Comparison of ENCODE assay signal across 8 mouse cellular contexts in genomic region chr15:98107703-98108296, GRCm38 (mm10). TPM values are rescaled to one million over a fixed set of nuclear protein-coding genes. Genes with fewer than 3 reads are reported as not detected.
DNase-seq lines count a peak whose midpoint lies in the region; ATAC-seq and TF ChIP-seq lines count a peak whose summit lies in the region.

No protein-coding gene starts in this region.

- peak; percentile 31 for DNase-seq in cerebellum, adult 9-11 months
- DNase-seq in cerebellum, adult 9-10 months: no peak
- no peak for DNase-seq in left cerebral cortex, postnatal 4 days
- no peak for DNase-seq in retina, embryonic 14.5 days (ENCODE audit: low spot score)
- no peak for DNase-seq in kidney, postnatal 4 days

- peak overlapping the region; percentile 79 for H3K27ac ChIP-seq in forebrain, embryonic 13.5 days
- H3K27ac ChIP-seq in liver, embryonic 15.5 days (replicated peaks): peak overlapping the region; percentile 74

- no peak overlapping the region for H3ac ChIP-seq in C2C12 (ENCODE audit: control insufficient read depth, insufficient read length, low read depth)

- H3K79me3 ChIP-seq in C2C12 (ENCODE audit: low read depth): no peaks in the 10 kb centered on the region

- intact Hi-C loops in left cerebral cortex, postnatal 4 days (cut with DNase I): no loop called here

- peak overlapping the region; percentile 73 for H3K4me2 ChIP-seq in forebrain, embryonic 13.5 days
- peak overlapping the region; percentile 94 for H3K4me2 ChIP-seq in liver, embryonic 15.5 days

- peaks cover 7% of the 10 kb centered on the region for H3K36me3 ChIP-seq in C2C12 (ENCODE audit: control insufficient read depth, insufficient read depth)
- peaks cover 8% of the 10 kb centered on the region for H3K36me3 ChIP-seq in forebrain, embryonic 13.5 days (ENCODE audit: poor library complexity, severe bottlenecking)
- 0 out of 2 replicates have a peak, but pooled peaks cover 9% of the 10 kb centered on the region for H3K36me3 ChIP-seq in liver, embryonic 15.5 days (replicated peaks)

- H3K4me3 ChIP-seq in C2C12 (ENCODE audit: insufficient read depth, poor library complexity, severe bottlenecking): peak overlapping the region; percentile 71
- peak overlapping the region; percentile 63 for H3K4me3 ChIP-seq in forebrain, embryonic 13.5 days
- peak overlapping the region; percentile 70 for H3K4me3 ChIP-seq in liver, embryonic 15.5 days (replicated peaks)

- peaks cover 24% of the 10 kb centered on the region for H3K27me3 ChIP-seq in C2C12 (ENCODE audit: control insufficient read depth, insufficient read depth, insufficient read length)
- no peaks in the 10 kb centered on the region for H3K27me3 ChIP-seq in forebrain, embryonic 13.5 days
- H3K27me3 ChIP-seq in liver, embryonic 15.5 days: no peaks in the 10 kb centered on the region

- no peaks in the 10 kb centered on the region for H3K9me3 ChIP-seq in forebrain, embryonic 13.5 days (replicated peaks)
- H3K9me3 ChIP-seq in liver, embryonic 15.5 days (replicated peaks): no peaks in the 10 kb centered on the region

- peak overlapping the region; percentile 79 for H3K9ac ChIP-seq in forebrain, embryonic 13.5 days
- H3K9ac ChIP-seq in liver, embryonic 15.5 days: peak overlapping the region; percentile 68

- no peak; the same call in 1 of the 2 replicates for ATAC-seq in forebrain, embryonic 13.5 days
- ATAC-seq in liver, embryonic 15.5 days (ENCODE audit: insufficient read depth): peak; percentile 40

- WGBS in forebrain, embryonic 13.5 days: 32% methylated on average over 11 of the region's 11 CpGs
- 33% methylated on average over 11 of the region's 11 CpGs for WGBS in liver, embryonic 15.5 days (ENCODE audit: insufficient replicate concordance)

- H3K79me2 ChIP-seq in C2C12 (ENCODE audit: control insufficient read depth, insufficient read depth): peaks cover 13% of the 10 kb centered on the region

- peaks cover 26% of the 10 kb centered on the region for H3K4me1 ChIP-seq in forebrain, embryonic 13.5 days
- H3K4me1 ChIP-seq in liver, embryonic 15.5 days (replicated peaks): peaks cover 50% of the 10 kb centered on the region

- TF ChIP-seq CTCF in C2C12 (IDR thresholded peaks at IDR 0.05; ENCODE audit: control insufficient read depth, insufficient read depth, insufficient read length): no peak

TF ChIP-seq in C2C12, 6 proteins besides CTCF, POLR2A, EP300 and RAD21:
- TF ChIP-seq USF1 (IDR thresholded peaks at IDR 0.05; ENCODE audit: low read depth): no peak
- TF ChIP-seq FOSL1 (IDR thresholded peaks at IDR 0.05; ENCODE audit: insufficient read depth, low read length, poor library complexity, severe bottlenecking): no peak
- no peak for TF ChIP-seq MYOG (IDR thresholded peaks at IDR 0.05; ENCODE audit: control insufficient read depth, extremely low read depth, insufficient read length)
- TF ChIP-seq MYOD1 (IDR thresholded peaks at IDR 0.05; ENCODE audit: control insufficient read depth, insufficient read length, low read depth): no peak
- no peak for TF ChIP-seq MAX (IDR thresholded peaks at IDR 0.05)
- no peak for TF ChIP-seq CEBPB (IDR thresholded peaks at IDR 0.05; ENCODE audit: low read depth)
TF ChIP-seq in C2C12: peak in this region for 0.

RNA-seq across cellular contexts. Expression of gene Senp1, which starts 14.3 kb away (rescaled TPM):
- 21.7 TPM for polyA plus RNA-seq in C2C12 (2012; fragmentation: generic; extraction: Trizol)
- polyA plus RNA-seq in forebrain, embryonic 13.5 days (2015; fragmentation: Nextera tagmentation; extraction: Ambion mirVana): 26.7 and 30.7 TPM in 2 replicates
- polyA plus RNA-seq in liver, embryonic 15.5 days (2015; fragmentation: Nextera tagmentation; extraction: Ambion mirVana): 13.7 and 14.8 TPM in 2 replicates
- 10 to 100 TPM; 20.2 to 20.6 TPM for total RNA-seq in left cerebral cortex, postnatal 4 days (2021)

RNA-seq across cellular contexts. Expression of gene Pfkm, which starts 15.4 kb away (rescaled TPM):
- 36.4 TPM for polyA plus RNA-seq in C2C12 (2012; fragmentation: generic; extraction: Trizol)
- polyA plus RNA-seq in forebrain, embryonic 13.5 days (2015; fragmentation: Nextera tagmentation; extraction: Ambion mirVana): 57.7 and 67.5 TPM in 2 replicates
- polyA plus RNA-seq in liver, embryonic 15.5 days (2015; fragmentation: Nextera tagmentation; extraction: Ambion mirVana): 22.2 and 24.3 TPM in 2 replicates
- 100 to 1,000 TPM; 156 to 177 TPM for total RNA-seq in left cerebral cortex, postnatal 4 days (2021)

RNA-seq across cellular contexts. Expression of gene Asb8, which starts 57.6 kb away (rescaled TPM):
- 39.0 TPM for polyA plus RNA-seq in C2C12 (2012; fragmentation: generic; extraction: Trizol)
- 41.4 and 45.8 TPM in 2 replicates for polyA plus RNA-seq in forebrain, embryonic 13.5 days (2015; fragmentation: Nextera tagmentation; extraction: Ambion mirVana)
- polyA plus RNA-seq in liver, embryonic 15.5 days (2015; fragmentation: Nextera tagmentation; extraction: Ambion mirVana): 20.4 and 23.8 TPM in 2 replicates
- 10 to 100 TPM; 28.3 to 35.0 TPM for total RNA-seq in left cerebral cortex, postnatal 4 days (2021)

RNA-seq across cellular contexts. Expression of gene Ccdc184, which starts 59.2 kb away (rescaled TPM):
- 1.1 TPM for polyA plus RNA-seq in C2C12 (2012; fragmentation: generic; extraction: Trizol)
- polyA plus RNA-seq in forebrain, embryonic 13.5 days (2015; fragmentation: Nextera tagmentation; extraction: Ambion mirVana): 19.4 and 25.6 TPM in 2 replicates
- 0.06 TPM in 1 of 2 replicates, not detected in the other for polyA plus RNA-seq in liver, embryonic 15.5 days (2015; fragmentation: Nextera tagmentation; extraction: Ambion mirVana)
- total RNA-seq in left cerebral cortex, postnatal 4 days (2021): 10 to 100 TPM; 45.6 to 51.6 TPM
